Mouse (Mus musculus): Measurements from ENCODE around the gene Pdxdc1. TPM values are rescaled to one million over a fixed set of nuclear protein-coding genes. Genes with fewer than 3 reads are reported as not detected.
"Not testable (repeated sequence)": the region's sequence is repeated elsewhere in the genome, so short reads cannot be mapped to it uniquely, and the experiment has no call there.

Pdxdc1 gene
- 70.7 and 71.2 TPM in 2 replicates for polyA plus RNA-seq (2016; fragmentation: Nextera tagmentation; extraction: Ambion mirVana)

DNA sequence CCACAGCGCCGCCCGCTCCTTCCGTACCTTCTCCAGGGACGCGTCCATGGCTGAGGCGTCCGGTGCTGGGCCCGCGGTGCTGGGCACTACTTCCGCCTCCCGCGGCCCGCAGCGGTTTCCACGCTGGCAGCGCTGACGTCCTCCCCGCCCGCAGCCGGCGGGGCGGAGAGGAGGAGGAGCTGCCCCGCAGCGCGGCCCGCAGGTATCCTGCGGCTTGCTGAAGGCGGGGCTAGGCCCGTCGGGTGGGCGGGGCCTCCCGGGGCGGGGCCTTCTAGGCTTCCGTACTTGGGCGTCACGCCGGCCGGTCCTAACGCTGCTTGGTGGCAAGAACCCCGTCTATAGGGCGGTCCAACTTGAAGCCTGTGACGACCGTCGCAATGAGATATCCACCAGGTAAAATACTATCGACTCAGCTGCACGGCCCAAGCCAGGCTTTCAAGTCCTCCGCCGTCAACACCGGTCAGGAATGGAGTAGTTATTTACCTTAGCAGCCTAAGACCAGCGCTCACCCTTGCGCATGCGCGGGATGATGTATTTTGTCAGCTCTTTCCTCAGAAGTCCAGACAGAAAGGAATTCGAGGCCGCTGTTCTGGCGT lies at the start of gene Pdxdc1, which contains the start of gene Mpv17l:
Gene Pdxdc1 (minus strand): TSS at position 244 of the 596 bp plus-strand sequence.
Gene Mpv17l (plus strand): TSS at position 274 of the 596 bp plus-strand sequence.
- Histone ChIP-seq H3K4me3 (peak within 1 kb of the TSS; percentile 86), H3K9me3 (no peaks in the 10 kb centered on the region), H3K4me1 (peaks cover 15% of the 10 kb centered on the region), H3K27me3 (ENCODE audit: poor library complexity, severe bottlenecking) (no peaks in the 10 kb centered on the region), H3K27ac (peak within 1 kb of the TSS; percentile 89), H3K36me3 (replicated peaks) (no peaks in the 10 kb centered on the region)
- WGBS, result under 1% methylated on average over 57 of the region's 57 CpGs
- peak; percentile 97 for DNase-seq (ENCODE audit: extremely low spot score, low spot score)

DNA sequence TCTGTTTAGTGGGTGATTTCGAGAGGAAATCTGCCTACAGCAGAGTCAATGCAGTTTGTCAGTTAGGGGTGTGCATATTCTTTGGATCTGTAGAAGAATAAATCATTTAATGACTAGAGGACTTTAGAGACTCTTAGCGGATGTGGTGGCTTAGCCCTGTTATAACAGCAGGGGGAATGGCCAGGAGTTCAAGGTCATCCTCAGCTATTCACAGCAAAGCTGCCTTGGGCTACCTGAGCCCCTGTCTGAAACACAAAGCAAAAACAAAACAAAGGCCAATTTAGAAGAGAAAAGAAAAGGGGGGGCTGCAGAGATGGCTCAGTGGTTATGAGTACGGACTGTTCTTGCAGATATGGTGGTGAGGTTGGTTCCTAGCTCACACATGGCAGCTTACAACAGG lies 48.3 kb upstream of the Pdxdc1 start:
- Histone ChIP-seq H3K27me3 (ENCODE audit: poor library complexity, severe bottlenecking) (no peaks in the 10 kb centered on the region), H3K36me3 (replicated peaks) (no peaks in the 10 kb centered on the region), H3K27ac (no peak overlapping the region), H3K4me3 (no peak overlapping the region), H3K4me1 (no peaks in the 10 kb centered on the region), H3K9me3 (no peaks in the 10 kb centered on the region)
- DNase-seq (ENCODE audit: extremely low spot score, low spot score), result no peak
- 80% methylated on average over 3 of the region's 3 CpGs for WGBS

DNA sequence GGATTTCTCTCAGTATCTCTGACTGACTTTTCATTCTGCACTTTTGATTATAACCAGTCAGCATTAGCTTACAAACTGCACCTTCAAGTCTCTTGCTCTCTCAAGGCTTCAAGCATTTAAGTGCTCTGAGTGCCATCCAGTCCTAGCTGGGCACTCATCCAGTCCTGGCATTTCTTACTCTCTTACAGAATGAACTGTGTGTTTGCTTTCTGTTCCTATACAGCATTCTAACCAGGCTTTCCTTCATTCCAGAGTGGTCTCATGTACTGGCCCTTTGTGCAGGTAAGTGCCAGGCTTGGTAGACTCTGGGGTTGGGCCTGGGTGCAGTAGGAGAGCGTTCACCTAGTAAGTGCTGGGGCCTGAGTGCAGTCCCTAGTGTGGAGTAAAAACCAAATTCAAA lies 43.4 kb upstream of the Pdxdc1 start:
- 85% methylated on average over 1 of the region's 1 CpGs for WGBS
- Histone ChIP-seq H3K4me1 (peaks cover 6% of the 10 kb centered on the region), H3K36me3 (replicated peaks) (no peaks in the 10 kb centered on the region), H3K27me3 (ENCODE audit: poor library complexity, severe bottlenecking) (peaks cover 14% of the 10 kb centered on the region), H3K4me3 (no peak overlapping the region), H3K9me3 (no peaks in the 10 kb centered on the region), H3K27ac (no peak overlapping the region)
- no peak for DNase-seq (ENCODE audit: extremely low spot score, low spot score)

DNA sequence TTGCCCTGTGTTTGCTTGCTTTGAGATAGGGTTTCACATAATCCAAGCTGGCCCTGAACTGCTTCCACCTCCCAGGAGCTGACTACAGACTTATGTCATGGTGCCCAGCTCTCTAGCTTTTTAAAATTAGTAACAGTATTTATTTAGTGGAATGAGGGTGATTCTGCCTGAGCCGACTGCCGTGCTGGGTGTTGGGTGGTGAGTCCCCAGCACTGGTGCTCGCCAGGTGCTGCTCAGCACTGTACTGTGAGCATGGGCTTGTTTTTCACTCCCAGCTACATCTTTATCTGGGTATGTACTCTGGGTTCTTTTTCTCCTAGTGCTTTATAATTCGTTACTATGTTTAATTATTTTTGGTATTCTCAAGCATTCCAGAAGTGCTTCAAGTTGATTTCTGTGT lies 42.2 kb upstream of the Pdxdc1 start:
- H3K4me3 ChIP-seq, result no peak overlapping the region
- WGBS, result 86% methylated on average over 4 of the region's 4 CpGs
- H3K9me3 ChIP-seq, result no peaks in the 10 kb centered on the region
- no peak overlapping the region for H3K27ac ChIP-seq
- H3K4me1 ChIP-seq, result peaks cover 16% of the 10 kb centered on the region
- H3K36me3 ChIP-seq (replicated peaks), result no peaks in the 10 kb centered on the region
- DNase-seq (ENCODE audit: extremely low spot score, low spot score), result no peak
- H3K27me3 ChIP-seq (ENCODE audit: poor library complexity, severe bottlenecking), result peaks cover 24% of the 10 kb centered on the region

DNA sequence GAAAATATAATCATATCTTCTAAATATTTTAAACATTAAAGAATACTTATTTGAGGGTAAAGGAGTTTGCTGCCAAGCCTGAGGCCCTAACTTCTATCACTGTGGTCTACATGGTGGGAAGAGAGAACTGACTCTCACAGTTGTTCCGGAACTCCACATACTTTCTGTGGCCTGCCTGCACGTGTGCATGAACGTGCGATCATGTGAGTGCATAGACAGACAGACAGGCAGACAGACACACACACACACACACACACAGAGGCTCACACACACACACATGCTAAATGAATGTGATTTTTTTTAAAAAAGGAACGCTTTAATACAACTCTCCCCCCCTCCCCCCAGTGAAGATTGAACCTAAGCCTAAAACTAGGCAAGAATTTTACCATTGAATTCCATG lies 41.8 kb upstream of the Pdxdc1 start:
- Histone ChIP-seq H3K4me3 (no peak overlapping the region), H3K27me3 (ENCODE audit: poor library complexity, severe bottlenecking) (peaks cover 27% of the 10 kb centered on the region), H3K27ac (no peak overlapping the region), H3K9me3 (no peaks in the 10 kb centered on the region), H3K36me3 (replicated peaks) (no peaks in the 10 kb centered on the region), H3K4me1 (peaks cover 16% of the 10 kb centered on the region)
- 92% methylated on average over 5 of the region's 5 CpGs for WGBS
- DNase-seq (ENCODE audit: extremely low spot score, low spot score), result no peak

DNA sequence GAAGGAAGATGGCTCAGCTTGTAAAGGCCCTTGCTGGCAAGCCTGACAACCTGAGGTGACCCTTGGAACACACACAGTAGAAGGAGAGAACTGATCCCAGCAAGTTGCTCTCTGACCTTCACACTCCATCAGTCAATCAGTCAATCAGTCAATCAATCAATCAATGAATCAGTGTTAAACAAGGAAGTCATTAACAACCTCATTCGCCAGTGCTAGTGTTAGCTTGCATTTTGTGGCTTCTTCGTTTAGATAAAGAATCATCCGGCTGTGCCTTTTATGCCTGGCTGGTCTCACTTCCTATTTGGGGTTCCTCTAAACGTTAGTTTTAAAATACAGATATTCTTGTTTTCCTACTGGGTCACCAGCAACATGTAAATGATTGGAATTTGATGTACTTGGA lies 41.2 kb upstream of the Pdxdc1 start:
- no peaks in the 10 kb centered on the region for H3K36me3 ChIP-seq (replicated peaks)
- H3K9me3 ChIP-seq, result no peaks in the 10 kb centered on the region
- peaks cover 16% of the 10 kb centered on the region for H3K4me1 ChIP-seq
- peaks cover 27% of the 10 kb centered on the region for H3K27me3 ChIP-seq (ENCODE audit: poor library complexity, severe bottlenecking)
- H3K4me3 ChIP-seq, result no peak overlapping the region
- no peak overlapping the region for H3K27ac ChIP-seq
- 80% methylated on average over 4 of the region's 4 CpGs for WGBS
- DNase-seq (ENCODE audit: extremely low spot score, low spot score), result no peak

DNA sequence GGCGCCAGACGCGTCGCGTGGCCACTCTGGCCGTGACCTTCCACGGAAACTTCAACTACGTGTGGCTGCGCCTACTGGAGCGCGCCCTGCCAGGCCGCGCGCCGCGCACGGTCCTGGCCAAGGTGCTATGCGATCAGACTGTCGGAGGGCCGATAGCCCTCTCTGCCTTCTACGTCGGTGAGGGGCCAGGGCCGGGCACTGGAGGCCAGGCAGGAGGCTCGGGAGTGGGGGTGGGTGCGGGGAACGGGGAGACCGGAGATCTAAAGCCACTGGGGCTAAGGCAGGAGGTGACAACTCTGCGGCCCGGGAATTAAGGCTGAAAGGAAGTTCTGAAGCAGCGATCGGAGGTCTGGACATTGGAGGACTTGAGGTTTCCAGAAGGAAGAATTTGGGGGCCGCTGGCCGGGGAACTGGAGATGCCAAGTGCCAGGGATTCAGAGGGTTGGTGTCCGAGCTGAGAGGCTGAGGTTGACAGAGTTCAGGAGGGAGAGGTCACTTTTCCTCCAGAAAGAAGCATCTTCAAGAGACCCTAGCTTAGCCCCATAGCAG lies 38.0 kb upstream of the Pdxdc1 start:
- Histone ChIP-seq H3K36me3 (replicated peaks) (no peaks in the 10 kb centered on the region), H3K27me3 (ENCODE audit: poor library complexity, severe bottlenecking) (peaks cover 27% of the 10 kb centered on the region), H3K9me3 (no peaks in the 10 kb centered on the region), H3K27ac (peak overlapping the region; percentile 72), H3K4me1 (peaks cover 16% of the 10 kb centered on the region), H3K4me3 (peak overlapping the region; percentile 69)
- 3% methylated on average over 34 of the region's 34 CpGs for WGBS
- no peak for DNase-seq (ENCODE audit: extremely low spot score, low spot score)

DNA sequence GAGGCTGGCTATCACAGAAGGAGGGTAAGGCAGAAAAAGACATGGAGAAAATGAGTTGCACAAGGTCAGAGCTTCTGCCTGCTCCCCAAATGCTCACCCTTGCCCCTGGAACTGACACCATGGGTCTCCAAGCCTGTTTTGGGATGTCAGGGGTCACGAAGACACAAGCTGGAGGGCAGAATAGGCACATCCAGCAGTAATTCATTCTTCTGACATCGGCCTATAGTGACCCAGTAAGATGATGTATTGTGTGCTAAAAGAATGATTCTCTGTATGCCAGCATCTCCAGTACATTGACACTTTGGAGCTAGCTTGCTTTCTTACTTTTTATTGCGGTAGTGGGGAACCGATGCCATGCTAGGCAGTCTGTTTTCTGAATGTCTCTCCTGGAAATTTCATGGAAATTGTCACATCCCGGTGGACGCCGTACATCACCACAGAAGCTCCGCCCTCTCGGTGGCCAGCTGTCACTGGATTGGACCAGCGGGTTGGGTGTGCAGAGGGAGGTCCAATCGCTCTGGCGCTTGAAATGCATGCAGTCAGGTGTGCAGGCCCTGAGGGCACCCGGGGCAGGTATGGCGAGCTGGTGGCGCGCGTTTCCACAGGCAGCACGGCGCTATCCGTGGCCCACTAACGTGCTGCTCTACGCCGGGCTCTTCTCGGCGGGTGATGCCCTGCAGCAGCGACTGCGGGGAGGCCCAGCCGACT lies 37.4 kb upstream of the Pdxdc1 start:
- Histone ChIP-seq H3K4me1 (peaks cover 16% of the 10 kb centered on the region), H3K9me3 (no peaks in the 10 kb centered on the region), H3K27ac (peak overlapping the region; percentile 72), H3K36me3 (replicated peaks) (no peaks in the 10 kb centered on the region), H3K4me3 (peak overlapping the region; percentile 69), H3K27me3 (ENCODE audit: poor library complexity, severe bottlenecking) (peaks cover 27% of the 10 kb centered on the region)
- 4% methylated on average over 28 of the region's 28 CpGs for WGBS
- peak; percentile 65 for DNase-seq (ENCODE audit: extremely low spot score, low spot score)

DNA sequence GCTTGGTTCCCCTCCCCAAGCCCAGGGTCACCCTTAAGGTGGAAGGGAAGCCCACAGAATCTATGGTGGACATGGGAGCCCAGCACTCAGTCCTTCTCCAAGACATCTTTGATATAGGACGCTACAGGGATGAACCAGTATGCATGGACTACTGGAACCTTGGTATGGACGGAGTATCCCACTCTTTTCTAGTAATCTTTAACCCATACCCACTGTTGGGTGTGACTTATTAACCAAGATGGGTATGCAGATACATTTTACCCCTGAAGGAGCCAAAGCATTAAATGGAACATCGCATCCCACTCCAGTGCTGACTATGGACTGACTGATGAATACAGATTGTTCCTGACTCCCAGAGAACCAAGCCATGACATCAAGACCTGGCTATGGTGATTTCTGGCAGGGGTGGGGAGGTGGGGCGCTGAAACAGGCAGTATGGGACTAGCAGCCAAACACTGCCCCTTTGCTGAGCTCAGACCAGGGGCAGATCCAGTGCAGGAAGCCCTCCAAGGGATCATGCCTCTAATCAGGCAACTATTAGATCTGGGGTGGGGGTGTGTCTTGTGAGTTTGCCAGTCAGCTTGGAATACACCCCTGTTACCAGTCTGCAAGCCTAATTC lies 24.6 kb upstream of the Pdxdc1 start:
- DNase-seq (ENCODE audit: extremely low spot score, low spot score), result no peak
- Histone ChIP-seq H3K4me1 (no peaks in the 10 kb centered on the region), H3K27me3 (ENCODE audit: poor library complexity, severe bottlenecking) (no peaks in the 10 kb centered on the region), H3K27ac (no peak overlapping the region), H3K9me3 (0 out of 2 replicates have a peak, but pooled peaks cover 6% of the 10 kb centered on the region), H3K4me3 (no peak overlapping the region), H3K36me3 (replicated peaks) (no peaks in the 10 kb centered on the region)
- WGBS, result 89% methylated on average over 4 of the region's 4 CpGs

DNA sequence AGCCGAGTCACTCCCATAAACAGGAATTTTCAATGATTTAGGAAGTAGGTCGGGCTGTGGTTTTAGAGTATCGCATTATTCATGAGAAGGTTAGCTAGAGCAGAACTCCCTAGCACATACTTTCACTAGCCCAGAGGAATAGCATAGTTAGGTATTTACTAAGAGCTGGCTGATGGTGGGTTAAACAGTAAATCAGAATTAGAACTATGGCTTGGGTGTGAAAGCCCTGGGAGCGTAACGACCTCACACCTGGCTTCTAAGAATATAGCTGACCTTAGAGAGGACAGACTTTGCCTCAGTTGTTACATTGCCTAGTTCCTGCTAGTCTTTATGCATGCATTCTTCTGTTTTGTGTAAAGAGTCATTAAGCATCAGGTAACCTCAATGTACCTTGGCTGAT lies 20.0 kb upstream of the Pdxdc1 start:
- not testable (repeated sequence) for H3K36me3 ChIP-seq (replicated peaks); H3K27me3 ChIP-seq (ENCODE audit: poor library complexity, severe bottlenecking); DNase-seq (ENCODE audit: extremely low spot score, low spot score); H3K27ac ChIP-seq; H3K9me3 ChIP-seq; H3K4me1 ChIP-seq; H3K4me3 ChIP-seq
- 95% methylated on average over 5 of the region's 5 CpGs for WGBS

DNA sequence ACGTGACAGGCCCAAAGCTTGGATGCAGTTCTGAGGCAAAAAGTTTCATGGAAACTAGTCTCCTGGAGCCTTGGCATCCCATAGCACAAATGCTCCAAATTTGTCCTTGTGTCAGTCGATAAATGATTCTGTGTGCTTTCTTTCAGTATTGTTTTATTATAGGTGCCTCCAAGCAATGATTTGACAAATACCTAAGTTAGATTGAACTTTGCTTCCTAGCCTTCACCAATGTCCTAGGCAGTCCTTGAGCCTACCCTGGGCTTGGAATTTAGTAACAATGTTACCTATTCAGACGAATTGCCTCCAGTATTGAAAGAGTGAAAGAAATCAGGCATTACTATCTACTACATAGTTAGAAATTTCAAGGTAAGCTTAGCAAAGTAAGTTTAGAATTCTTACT lies 19.6 kb upstream of the Pdxdc1 start:
- peaks cover 11% of the 10 kb centered on the region; the same call in 1 of the 2 replicates for H3K9me3 ChIP-seq
- not testable (repeated sequence) for H3K4me3 ChIP-seq; H3K27me3 ChIP-seq (ENCODE audit: poor library complexity, severe bottlenecking); H3K4me1 ChIP-seq; H3K27ac ChIP-seq; H3K36me3 ChIP-seq (replicated peaks); DNase-seq (ENCODE audit: extremely low spot score, low spot score)
- 90% methylated on average over 3 of the region's 3 CpGs for WGBS

DNA sequence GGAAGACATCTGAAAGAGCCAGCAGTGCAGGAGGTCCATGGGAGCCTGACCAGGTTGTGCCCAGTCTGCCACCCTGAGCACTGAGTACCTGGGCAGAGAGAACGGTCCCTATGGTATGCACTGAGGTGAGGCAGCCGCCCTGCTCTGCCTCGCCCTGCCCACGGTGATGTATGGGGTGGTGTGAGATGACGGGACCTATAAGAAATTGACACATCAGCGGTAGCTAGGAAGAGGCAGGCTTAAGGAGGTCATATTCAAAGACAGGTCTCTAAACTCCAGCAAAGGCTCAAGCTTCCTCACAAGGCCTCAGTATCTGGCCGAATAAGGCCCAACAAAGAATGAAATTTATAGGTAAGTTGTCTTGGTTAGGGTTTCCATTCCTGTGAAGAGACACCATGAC lies 18.9 kb upstream of the Pdxdc1 start:
- no peak overlapping the region for H3K4me3 ChIP-seq
- no peaks in the 10 kb centered on the region for H3K27me3 ChIP-seq (ENCODE audit: poor library complexity, severe bottlenecking)
- peaks cover 11% of the 10 kb centered on the region; the same call in 1 of the 2 replicates for H3K9me3 ChIP-seq
- WGBS, result 95% methylated on average over 7 of the region's 7 CpGs
- no peak for DNase-seq (ENCODE audit: extremely low spot score, low spot score)
- no peak overlapping the region for H3K27ac ChIP-seq
- H3K4me1 ChIP-seq, result no peaks in the 10 kb centered on the region
- H3K36me3 ChIP-seq (replicated peaks), result no peaks in the 10 kb centered on the region

DNA sequence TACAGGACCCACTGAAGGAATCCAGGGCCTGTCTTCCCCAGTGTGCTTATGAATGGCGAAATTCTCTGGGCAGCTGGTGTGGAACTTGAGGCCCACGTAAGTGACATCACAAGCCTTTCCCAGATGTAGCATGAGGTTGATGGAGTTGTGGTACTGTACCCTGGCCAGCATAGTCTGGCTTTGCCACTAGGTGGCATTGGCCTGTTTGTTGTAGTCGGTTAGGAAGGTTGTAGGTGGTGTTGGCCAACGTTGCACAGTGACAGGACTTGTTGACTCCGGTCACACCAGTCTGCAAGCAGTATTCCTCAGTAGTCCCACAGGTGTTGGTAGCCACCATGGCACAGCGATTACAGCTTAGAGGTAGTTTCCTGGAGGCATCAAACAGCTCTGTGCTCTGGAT lies 18.1 kb upstream of the Pdxdc1 start:
- Histone ChIP-seq H3K4me3 (no peak overlapping the region), H3K9me3 (peaks cover 11% of the 10 kb centered on the region; the same call in 1 of the 2 replicates), H3K27me3 (ENCODE audit: poor library complexity, severe bottlenecking) (no peaks in the 10 kb centered on the region), H3K36me3 (replicated peaks) (no peaks in the 10 kb centered on the region), H3K27ac (no peak overlapping the region), H3K4me1 (no peaks in the 10 kb centered on the region)
- WGBS, result 88% methylated on average over 6 of the region's 6 CpGs
- no peak for DNase-seq (ENCODE audit: extremely low spot score, low spot score)

Measured in forebrain, embryonic 10.5 days (tissue).